Mouse (Mus musculus): ENCODE measurements around the gene Suclg2. TPM values are rescaled to one million over a fixed set of nuclear protein-coding genes. Genes with fewer than 3 reads are reported as not detected.

The Suclg2 gene
- 15.8 and 16.2 TPM in 2 replicates for polyA plus RNA-seq (2012; rRNA removed)

GRCm38 (mm10) chr6:95718031-95718968 is at the start of gene Suclg2:
Gene Suclg2 (minus strand): TSS chr6:95718800.
- Histone ChIP-seq H3K27me3 (ENCODE audit: control insufficient read depth, insufficient read depth, low read length) (no peaks in the 10 kb centered on the region), H3K4me1 (ENCODE audit: control insufficient read depth, insufficient read depth, low read length) (no peaks in the 10 kb centered on the region), H3K4me3 (replicated peaks; ENCODE audit: insufficient read depth, low read depth, low read length) (peak within 1 kb of the TSS; percentile 56), H3K27ac (ENCODE audit: insufficient read depth, low read length) (no peak within 1 kb of the TSS)
- 1% methylated on average over 69 of the region's 74 CpGs for WGBS
- DNase-seq, result peak; percentile 53 to 55
- TF ChIP-seq CTCF (IDR thresholded peaks at IDR 0.05; ENCODE audit: borderline replicate concordance, insufficient read depth, low read depth, low read length) (no peak), POLR2A (IDR thresholded peaks at IDR 0.05; ENCODE audit: borderline replicate concordance, insufficient read depth, low read length) (no peak)

- no peak for DNase-seq
- no peak overlapping the region for H3K27ac ChIP-seq (ENCODE audit: insufficient read depth, low read length)
- no peak for TF ChIP-seq POLR2A (IDR thresholded peaks at IDR 0.05; ENCODE audit: borderline replicate concordance, insufficient read depth, low read length)
- TF ChIP-seq CTCF (IDR thresholded peaks at IDR 0.05; ENCODE audit: borderline replicate concordance, insufficient read depth, low read depth, low read length), result no peak
- 78% methylated on average over 4 of the region's 4 CpGs for WGBS
- no peak overlapping the region for H3K4me3 ChIP-seq (replicated peaks; ENCODE audit: insufficient read depth, low read depth, low read length)
- no peaks in the 10 kb centered on the region for H3K27me3 ChIP-seq (ENCODE audit: control insufficient read depth, insufficient read depth, low read length)
- H3K4me1 ChIP-seq (ENCODE audit: control insufficient read depth, insufficient read depth, low read length), result no peaks in the 10 kb centered on the region
Measured at GRCm38 (mm10) chr6:95766566-95766965, 48.0 kb upstream of the Suclg2 start.

GRCm38 (mm10) chr6:95759558-95760172 is 41.1 kb upstream of the Suclg2 start:
- H3K4me3 ChIP-seq (replicated peaks; ENCODE audit: insufficient read depth, low read depth, low read length), result no peak overlapping the region
- no peak overlapping the region for H3K27ac ChIP-seq (ENCODE audit: insufficient read depth, low read length)
- H3K27me3 ChIP-seq (ENCODE audit: control insufficient read depth, insufficient read depth, low read length), result no peaks in the 10 kb centered on the region
- TF ChIP-seq POLR2A (IDR thresholded peaks at IDR 0.05; ENCODE audit: borderline replicate concordance, insufficient read depth, low read length) (no peak), CTCF (IDR thresholded peaks at IDR 0.05; ENCODE audit: borderline replicate concordance, insufficient read depth, low read depth, low read length) (no peak)
- 34% methylated on average over 10 of the region's 10 CpGs for WGBS
- H3K4me1 ChIP-seq (ENCODE audit: control insufficient read depth, insufficient read depth, low read length), result no peaks in the 10 kb centered on the region
- DNase-seq, result no peak

DNA sequence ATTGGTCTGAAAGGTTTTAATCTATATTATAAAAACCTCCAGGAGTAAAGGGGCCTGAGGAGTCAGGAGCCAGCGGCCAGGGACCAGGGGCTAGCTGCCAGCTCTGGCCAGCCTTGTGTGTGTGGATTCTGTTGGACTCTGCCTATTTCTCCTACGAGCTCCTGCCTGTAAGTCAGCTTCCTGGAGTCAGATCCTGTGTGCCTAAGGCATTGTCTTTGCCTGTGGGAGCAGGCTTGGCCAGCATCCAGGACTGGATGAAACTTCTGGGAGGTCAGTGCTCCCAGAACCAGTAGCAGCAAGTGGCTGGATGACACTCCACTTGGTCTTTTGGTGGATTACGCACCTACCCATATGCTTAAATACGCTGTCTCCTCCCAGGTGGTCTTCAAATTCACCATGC is 23.8 kb upstream of the Suclg2 start:
- TF ChIP-seq POLR2A (IDR thresholded peaks at IDR 0.05; ENCODE audit: borderline replicate concordance, insufficient read depth, low read length) (no peak), CTCF (IDR thresholded peaks at IDR 0.05; ENCODE audit: borderline replicate concordance, insufficient read depth, low read depth, low read length) (no peak)

DNA sequence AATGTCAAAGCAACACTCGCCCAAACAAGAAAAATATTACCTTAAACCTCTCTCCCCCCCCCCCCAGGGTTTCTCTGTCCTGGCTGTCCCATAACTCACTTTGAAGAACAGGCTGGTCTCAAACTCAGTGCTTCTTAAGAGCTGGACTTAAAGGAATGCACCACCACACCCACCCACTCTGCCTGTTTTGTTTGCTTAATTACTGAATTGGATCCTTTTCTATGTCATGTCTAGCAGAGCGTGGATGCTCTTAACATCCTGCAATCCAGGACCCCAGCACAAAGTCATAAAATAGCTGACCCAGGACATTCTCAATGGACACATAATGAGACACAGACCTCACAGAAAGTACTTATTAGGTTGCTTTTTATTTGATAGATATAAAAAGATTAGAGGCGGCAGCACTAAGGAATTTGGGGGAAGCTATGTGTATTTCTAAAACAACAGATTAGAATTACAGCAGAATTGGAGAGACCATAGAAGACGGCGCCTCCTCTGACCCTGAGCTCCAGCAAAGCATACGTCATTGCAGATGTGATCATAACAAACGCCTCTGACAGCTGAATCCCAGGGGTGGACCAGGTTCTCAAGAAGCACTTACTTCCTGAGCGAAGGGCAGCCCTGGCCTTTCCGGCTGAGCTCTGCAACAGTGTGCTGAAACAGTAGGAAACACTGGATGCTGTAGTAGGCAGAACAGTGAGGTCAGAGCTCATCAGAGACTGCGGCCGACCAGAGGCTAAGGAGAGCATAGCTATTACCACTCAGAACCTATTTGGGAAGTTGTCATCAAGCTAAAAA is 13.2 kb upstream of the Suclg2 start:
- no peaks in the 10 kb centered on the region for H3K27me3 ChIP-seq (ENCODE audit: control insufficient read depth, insufficient read depth, low read length)
- no peak overlapping the region for H3K27ac ChIP-seq (ENCODE audit: insufficient read depth, low read length)
- 74% methylated on average over 11 of the region's 11 CpGs for WGBS
- TF ChIP-seq CTCF (IDR thresholded peaks at IDR 0.05; ENCODE audit: borderline replicate concordance, insufficient read depth, low read depth, low read length) (no peak), POLR2A (IDR thresholded peaks at IDR 0.05; ENCODE audit: borderline replicate concordance, insufficient read depth, low read length) (no peak)
- H3K4me3 ChIP-seq (replicated peaks; ENCODE audit: insufficient read depth, low read depth, low read length), result no peak overlapping the region
- no peaks in the 10 kb centered on the region for H3K4me1 ChIP-seq (ENCODE audit: control insufficient read depth, insufficient read depth, low read length)
- no peak for DNase-seq

More for the DNA sequence above, 23.8 kb upstream of the Suclg2 start:
- no peak overlapping the region for H3K4me3 ChIP-seq (replicated peaks; ENCODE audit: insufficient read depth, low read depth, low read length)
- no peak for DNase-seq
- WGBS, result 61% methylated on average over 4 of the region's 4 CpGs
- H3K4me1 ChIP-seq (ENCODE audit: control insufficient read depth, insufficient read depth, low read length), result no peaks in the 10 kb centered on the region
- no peaks in the 10 kb centered on the region for H3K27me3 ChIP-seq (ENCODE audit: control insufficient read depth, insufficient read depth, low read length)
- H3K27ac ChIP-seq (ENCODE audit: insufficient read depth, low read length), result no peak overlapping the region

DNA sequence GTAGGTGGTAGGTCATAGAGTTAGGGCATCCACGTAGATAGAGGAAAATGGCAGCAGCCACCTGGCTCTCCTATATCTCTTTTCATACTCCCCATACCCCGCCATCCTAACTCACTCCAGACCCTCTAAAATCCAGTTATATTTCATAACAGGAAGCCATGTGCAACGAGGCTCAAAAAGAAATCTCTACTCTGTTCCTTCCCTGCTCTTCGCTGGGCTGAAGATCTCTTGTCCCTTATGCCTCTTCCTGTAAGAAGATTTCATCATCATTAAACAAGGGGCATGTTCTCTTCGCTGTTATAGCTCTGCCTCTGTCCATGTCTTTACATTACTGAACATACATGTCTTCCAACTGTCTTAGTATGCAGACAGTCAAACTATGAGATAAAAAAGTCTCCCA is 10.8 kb upstream of the Suclg2 start:
- Histone ChIP-seq H3K27ac (ENCODE audit: insufficient read depth, low read length) (no peak overlapping the region), H3K27me3 (ENCODE audit: control insufficient read depth, insufficient read depth, low read length) (no peaks in the 10 kb centered on the region), H3K4me3 (replicated peaks; ENCODE audit: insufficient read depth, low read depth, low read length) (no peak overlapping the region), H3K4me1 (ENCODE audit: control insufficient read depth, insufficient read depth, low read length) (no peaks in the 10 kb centered on the region)
- WGBS, result 84% methylated on average over 5 of the region's 5 CpGs
- DNase-seq, result no peak
- TF ChIP-seq POLR2A (IDR thresholded peaks at IDR 0.05; ENCODE audit: borderline replicate concordance, insufficient read depth, low read length), result no peak
- TF ChIP-seq CTCF (IDR thresholded peaks at IDR 0.05; ENCODE audit: borderline replicate concordance, insufficient read depth, low read depth, low read length), result no peak

GRCm38 (mm10) chr6:95725281-95725680 is 6.7 kb upstream of the Suclg2 start:
- Histone ChIP-seq H3K27ac (ENCODE audit: insufficient read depth, low read length) (no peak overlapping the region), H3K4me1 (ENCODE audit: control insufficient read depth, insufficient read depth, low read length) (no peaks in the 10 kb centered on the region), H3K27me3 (ENCODE audit: control insufficient read depth, insufficient read depth, low read length) (no peaks in the 10 kb centered on the region), H3K4me3 (replicated peaks; ENCODE audit: insufficient read depth, low read depth, low read length) (no peak overlapping the region)
- no peak for DNase-seq
- WGBS, result 58% methylated on average over 6 of the region's 6 CpGs
- TF ChIP-seq POLR2A (IDR thresholded peaks at IDR 0.05; ENCODE audit: borderline replicate concordance, insufficient read depth, low read length) (no peak), CTCF (IDR thresholded peaks at IDR 0.05; ENCODE audit: borderline replicate concordance, insufficient read depth, low read depth, low read length) (no peak)

Data from cerebellum, adult 2 months (tissue).